Comparison of ENCODE assay signal across 7 mouse cellular contexts in the genomic region with DNA sequence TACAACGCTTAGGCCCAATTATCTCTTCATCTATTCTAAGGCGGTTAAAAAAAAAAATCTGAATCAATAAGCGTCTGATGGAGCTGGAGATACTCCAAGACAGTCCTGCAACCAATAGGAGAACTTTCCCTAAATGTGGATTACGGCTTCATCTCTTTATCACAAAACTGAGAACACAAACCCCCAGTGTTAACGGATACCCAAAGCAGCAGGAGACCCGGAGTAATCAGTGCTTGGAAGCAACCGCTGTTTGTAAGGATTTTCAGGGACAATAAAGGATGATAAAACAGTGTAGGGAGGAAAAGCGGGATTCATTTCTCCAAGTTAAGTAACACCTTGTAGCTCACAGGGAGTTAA. TPM values are rescaled to one million over a fixed set of nuclear protein-coding genes. Genes with fewer than 3 reads are reported as not detected.
A peak's percentile ranks its signal among the peaks of the same experiment; 100 is the strongest.
DNase-seq lines count a peak whose midpoint lies in the region; ATAC-seq and TF ChIP-seq lines count a peak whose summit lies in the region.

No protein-coding gene starts in this region.

- H3K36me3 ChIP-seq in lung, embryonic 14.5 days (ENCODE audit: insufficient read depth), result no peaks in the 10 kb centered on the region
- H3K36me3 ChIP-seq in embryonic facial prominence, embryonic 12.5 days, result no peaks in the 10 kb centered on the region
- no peaks in the 10 kb centered on the region for H3K36me3 ChIP-seq in hindbrain, embryonic 14.5 days (replicated peaks; ENCODE audit: control insufficient read depth, insufficient read depth)
- H3K36me3 ChIP-seq in midbrain, postnatal 0 days (ENCODE audit: insufficient read depth, low read length), result no peaks in the 10 kb centered on the region

- 4% methylated on average over 8 of the region's 8 CpGs for WGBS in lung, embryonic 14.5 days
- WGBS in embryonic facial prominence, embryonic 12.5 days, result 5% methylated on average over 8 of the region's 8 CpGs
- 2% methylated on average over 8 of the region's 8 CpGs for WGBS in hindbrain, embryonic 14.5 days
- 2% methylated on average over 8 of the region's 8 CpGs for WGBS in midbrain, postnatal 0 days

- no peak for TF ChIP-seq CTCF in lung, embryonic 14.5 days (IDR thresholded peaks at IDR 0.05; ENCODE audit: low read depth)
- no peak for TF ChIP-seq CTCF in midbrain, postnatal 0 days (IDR thresholded peaks at IDR 0.05)

- DNase-seq in lung, embryonic 14.5 days, result no peak
- DNase-seq in lung, postnatal 36 days, result no peak
- peak; percentile 62 for DNase-seq in hindbrain, embryonic 14.5 days (ENCODE audit: low spot score)
- peak; percentile 58 for DNase-seq in midbrain, postnatal 0 days (ENCODE audit: low spot score)
- no peak for DNase-seq in thymus, postnatal 36 days

- peak overlapping the region; percentile 90 for H3K9ac ChIP-seq in lung, embryonic 14.5 days
- H3K9ac ChIP-seq in embryonic facial prominence, embryonic 12.5 days, result peak overlapping the region; percentile 94
- H3K9ac ChIP-seq in hindbrain, embryonic 14.5 days, result peak overlapping the region; percentile 99
- H3K9ac ChIP-seq in midbrain, postnatal 0 days (replicated peaks; ENCODE audit: low read length, poor library complexity, severe bottlenecking), result peak overlapping the region; percentile 99

- peak overlapping the region; percentile 76 for H3K4me2 ChIP-seq in lung, embryonic 14.5 days
- peak overlapping the region; percentile 61 for H3K4me2 ChIP-seq in embryonic facial prominence, embryonic 12.5 days (replicated peaks)
- H3K4me2 ChIP-seq in hindbrain, embryonic 14.5 days (replicated peaks), result peak overlapping the region; percentile 60
- peak overlapping the region; percentile 67 for H3K4me2 ChIP-seq in midbrain, postnatal 0 days (ENCODE audit: low read depth, low read length, poor library complexity, severe bottlenecking)

- peaks cover 7% of the 10 kb centered on the region; the same call in 1 of the 2 replicates for H3K27me3 ChIP-seq in lung, embryonic 14.5 days (ENCODE audit: insufficient read depth, low read length)
- peaks cover 17% of the 10 kb centered on the region for H3K27me3 ChIP-seq in embryonic facial prominence, embryonic 12.5 days
- no peaks in the 10 kb centered on the region for H3K27me3 ChIP-seq in hindbrain, embryonic 14.5 days (ENCODE audit: control insufficient read depth, insufficient read depth, low read length)
- H3K27me3 ChIP-seq in midbrain, postnatal 0 days (ENCODE audit: insufficient read depth, low read length), result no peaks in the 10 kb centered on the region

- H3K4me3 ChIP-seq in lung, embryonic 14.5 days (ENCODE audit: low read depth, low read length), result peak overlapping the region; percentile 81
- peak overlapping the region; percentile 88 for H3K4me3 ChIP-seq in embryonic facial prominence, embryonic 12.5 days
- H3K4me3 ChIP-seq in hindbrain, embryonic 14.5 days (replicated peaks; ENCODE audit: low read length), result peak overlapping the region; percentile 91
- H3K4me3 ChIP-seq in midbrain, postnatal 0 days (ENCODE audit: low read depth, low read length), result peak overlapping the region; percentile 95

- no peak for ATAC-seq in lung, embryonic 14.5 days (ENCODE audit: insufficient read depth)
- ATAC-seq in embryonic facial prominence, embryonic 12.5 days (ENCODE audit: insufficient number of reproducible peaks, insufficient read depth, low FRiP score, low TSS enrichment), result no peak
- ATAC-seq in hindbrain, embryonic 14.5 days (ENCODE audit: low FRiP score), result no peak
- ATAC-seq in midbrain, postnatal 0 days (ENCODE audit: low FRiP score), result no peak
- ATAC-seq in CD4-positive, CD25-positive, alpha-beta regulatory T cell, adult 4 months, result no peak

- no peaks in the 10 kb centered on the region for H3K9me3 ChIP-seq in lung, embryonic 14.5 days (ENCODE audit: low read depth, low read length)
- H3K9me3 ChIP-seq in embryonic facial prominence, embryonic 12.5 days, result no peaks in the 10 kb centered on the region
- no peaks in the 10 kb centered on the region for H3K9me3 ChIP-seq in hindbrain, embryonic 14.5 days (ENCODE audit: control insufficient read depth, low read length)
- no peaks in the 10 kb centered on the region for H3K9me3 ChIP-seq in midbrain, postnatal 0 days (ENCODE audit: low read length)

- H3K4me1 ChIP-seq in lung, embryonic 14.5 days (ENCODE audit: insufficient read depth), result peaks cover 4% of the 10 kb centered on the region
- H3K4me1 ChIP-seq in embryonic facial prominence, embryonic 12.5 days, result no peaks in the 10 kb centered on the region
- peaks cover 28% of the 10 kb centered on the region for H3K4me1 ChIP-seq in hindbrain, embryonic 14.5 days (replicated peaks; ENCODE audit: control insufficient read depth, insufficient read depth, low read length)
- 0 out of 2 replicates have a peak, but pooled peaks cover 3% of the 10 kb centered on the region for H3K4me1 ChIP-seq in midbrain, postnatal 0 days (ENCODE audit: insufficient read depth, low read length)

- H3K27ac ChIP-seq in lung, embryonic 14.5 days (ENCODE audit: low read depth), result peak overlapping the region; percentile 93
- H3K27ac ChIP-seq in embryonic facial prominence, embryonic 12.5 days, result peak overlapping the region; percentile 91
- peak overlapping the region; percentile 99 for H3K27ac ChIP-seq in hindbrain, embryonic 14.5 days
- H3K27ac ChIP-seq in midbrain, postnatal 0 days (ENCODE audit: low read depth, low read length), result peak overlapping the region; percentile 99

RNA-seq across cellular contexts. Expression of a gene that starts 0.9 kb away (rescaled TPM):
- 4.5 and 4.7 TPM in 2 replicates for polyA plus RNA-seq in lung, embryonic 14.5 days (2014; fragmentation: Nextera tagmentation; extraction: Ambion mirVana)
- polyA plus RNA-seq in embryonic facial prominence, embryonic 12.5 days (2016; fragmentation: Nextera tagmentation; extraction: Ambion mirVana), result 3.8 and 3.9 TPM in 2 replicates
- 7.1 and 7.2 TPM in 2 replicates for polyA plus RNA-seq in hindbrain, embryonic 14.5 days (2014; fragmentation: Nextera tagmentation; extraction: Ambion mirVana)
- total RNA-seq in midbrain, postnatal 0 days (2014; rRNA removed), result 13.4 and 15.1 TPM in 2 replicates
- 2.6 and 3.4 TPM in 2 replicates for polyA plus RNA-seq in midbrain, postnatal 0 days (2015; fragmentation: Nextera tagmentation; extraction: Ambion mirVana)
- polyA plus RNA-seq in CD4-positive, CD25-positive, alpha-beta regulatory T cell, adult 4 months (2017; shearing (Covaris generic)), result 1 to 10 TPM in 1 of 2 experiments, under 1 TPM in 1; 0.95 to 1.2 TPM

Comparison
In these comparisons a context has a peak if more than half of its experiments do, and no peak if none do; other contexts are left out.
1. DNase-seq: peak in hindbrain, embryonic 14.5 days (single experiment) and midbrain, postnatal 0 days (single experiment); none in lung, embryonic 14.5 days (single experiment), lung, postnatal 36 days (single experiment) and thymus, postnatal 36 days (0 of 2).
2. Peak in every context shown above with its lines, with median percentiles within 50 percentile points of each other: H3K27ac ChIP-seq, H3K4me2 ChIP-seq, H3K4me3 ChIP-seq and H3K9ac ChIP-seq.